Mouse (Mus musculus): ENCODE measurements around the gene Fkbp5.

- no peak for TF ChIP-seq CTCF (IDR thresholded peaks at IDR 0.05; ENCODE audit: low read depth)
- no peak for TF ChIP-seq EP300 (IDR thresholded peaks at IDR 0.05; ENCODE audit: low read depth)
Observed at GRCm38 (mm10) chr17:28467749-28468148, 49.6 kb downstream of the Fkbp5 start.
